Mouse (Mus musculus) frontal cortex, adult 2 months (tissue): Measurements from ENCODE around the gene Hbp1. TPM values are rescaled to one million over a fixed set of nuclear protein-coding genes. Genes with fewer than 3 reads are reported as not detected.

Experiments used
- polyA plus RNA-seq: library from polyadenylated mRNA; depleted of rRNA; stranded (reverse); fragments of >200 nt; gene quantifications from 2 replicates; pipeline ENCODE4 v1.2.3, GENCODE M21; 2012; rRNA removed

Hbp1 gene
- polyA plus RNA-seq, 1 experiment, result 43.3 TPM

Other genes starting within 250 kb of the Hbp1 start
- gene Gpr22, start 236.6 kb downstream of the Hbp1 start, polyA plus RNA-seq, result 18.7 and 23.2 TPM in 2 replicates
- 31.4 and 34.6 TPM in 2 replicates for gene Prkar2b, start 110.8 kb upstream of the Hbp1 start, polyA plus RNA-seq